Mouse (Mus musculus): ENCODE results near the gene Brd7.

The Brd7 gene

DNA sequence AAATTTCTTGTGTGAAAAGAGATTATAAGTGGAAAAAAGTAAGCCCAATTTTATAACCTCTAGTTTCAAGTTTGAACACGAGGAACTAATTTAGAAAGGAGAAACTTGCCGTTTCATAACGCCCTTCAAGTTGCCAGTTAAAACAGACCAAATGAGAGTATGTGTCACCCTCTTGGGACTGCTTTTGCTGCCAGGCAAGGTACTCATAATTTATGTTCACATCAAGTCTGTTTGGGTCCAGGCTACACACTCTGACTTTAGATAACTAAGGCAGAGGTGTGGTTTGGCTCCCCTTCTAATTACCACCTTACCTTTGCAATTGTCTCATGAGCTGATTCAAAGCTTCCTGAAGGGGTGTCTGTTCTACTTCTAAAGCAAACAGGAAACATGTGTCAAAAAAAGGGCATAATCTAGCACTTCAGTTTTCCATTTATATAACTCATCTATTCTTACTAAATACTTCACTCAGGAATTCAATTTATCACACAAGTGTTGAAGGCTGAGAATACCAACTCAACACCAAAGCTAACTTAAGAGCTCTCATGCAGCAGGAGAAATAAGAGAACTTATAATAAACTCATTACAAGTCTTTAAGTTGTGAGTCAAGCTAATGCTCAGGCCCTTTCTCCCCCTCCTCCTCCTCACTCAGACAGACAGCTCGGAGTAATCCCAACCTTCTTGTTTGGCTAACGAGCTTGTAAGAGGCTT lies 4.6 kb downstream of the Brd7 start:
- DNase-seq (ENCODE audit: low read depth), result no peak

DNA sequence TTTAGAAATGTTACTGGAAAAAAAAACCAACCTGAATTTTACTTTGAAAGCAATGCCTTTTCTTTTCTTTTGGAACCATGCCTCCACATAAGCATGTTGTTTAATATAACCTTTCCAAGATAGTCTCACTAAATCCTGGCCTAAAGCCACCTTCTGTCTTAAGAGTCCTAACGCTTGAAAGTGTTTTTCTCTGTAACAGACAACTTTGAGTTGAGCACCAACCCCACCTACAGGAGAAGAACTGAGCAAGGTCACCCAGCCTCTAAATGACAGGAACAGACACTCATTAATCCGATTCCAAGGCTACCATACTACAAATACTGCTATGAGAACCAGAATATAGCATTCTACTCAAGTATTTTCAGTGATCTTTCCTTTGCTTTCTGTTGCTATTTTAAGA lies 12.9 kb downstream of the Brd7 start:
- no peak for DNase-seq (ENCODE audit: low read depth)

DNA sequence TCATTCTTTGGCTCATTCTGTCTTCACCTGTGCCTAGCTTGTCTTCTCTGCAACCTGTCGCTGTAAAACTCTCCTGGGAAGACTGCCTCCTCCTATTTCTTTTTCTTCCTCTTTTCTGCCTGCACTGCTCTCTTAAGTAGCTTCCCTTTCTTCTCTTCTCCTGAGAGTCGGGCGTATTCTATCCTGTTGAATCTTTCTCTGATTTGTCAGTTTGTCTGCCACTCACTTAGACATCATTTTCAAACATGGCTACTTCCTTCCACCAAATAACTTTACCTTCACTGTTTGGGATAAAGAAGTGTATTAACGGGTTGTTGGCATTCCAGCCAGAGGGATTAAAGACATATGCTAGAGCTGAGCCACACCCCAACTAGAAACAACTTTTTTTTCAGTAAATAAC lies 20.0 kb downstream of the Brd7 start:
- no peak for DNase-seq (ENCODE audit: low read depth)

DNA sequence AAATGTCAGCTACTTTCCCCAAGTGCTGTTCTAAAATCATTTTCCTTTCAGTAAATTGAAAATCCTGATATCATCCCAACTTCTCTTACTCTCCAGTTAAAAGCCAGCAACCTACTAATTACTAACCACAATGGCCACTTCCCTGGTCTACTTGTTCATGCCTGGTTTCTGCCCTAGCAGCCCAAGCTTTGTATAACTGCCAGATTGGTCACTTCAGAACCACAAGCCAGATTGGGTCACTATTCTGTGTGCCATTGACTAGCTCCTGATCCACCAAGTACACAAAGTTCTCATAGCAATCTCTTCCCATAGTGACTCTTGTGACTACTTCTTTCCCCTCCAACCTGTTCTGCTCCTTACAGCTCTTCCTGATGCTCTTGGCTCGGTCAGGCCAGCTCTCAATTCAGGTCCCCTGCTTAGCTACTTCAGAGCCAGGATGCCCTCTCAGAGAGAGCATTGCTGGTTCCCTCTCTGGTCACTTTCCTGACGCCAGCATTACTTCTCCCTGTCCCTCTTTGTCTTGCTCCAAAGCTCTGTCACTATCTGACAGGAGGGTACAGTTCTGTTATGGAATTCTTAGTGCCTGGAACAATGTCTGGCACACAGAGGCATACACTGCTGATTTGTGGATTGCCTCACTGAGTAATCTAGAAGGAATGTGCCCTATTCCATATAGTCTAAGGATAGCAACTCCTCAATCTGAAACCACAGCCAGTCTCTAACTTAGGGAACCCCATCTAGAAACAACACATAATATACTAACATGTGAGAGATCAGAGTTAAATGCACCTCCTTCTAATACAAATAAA lies 21.9 kb downstream of the Brd7 start:
- DNase-seq (ENCODE audit: low read depth), result no peak

DNA sequence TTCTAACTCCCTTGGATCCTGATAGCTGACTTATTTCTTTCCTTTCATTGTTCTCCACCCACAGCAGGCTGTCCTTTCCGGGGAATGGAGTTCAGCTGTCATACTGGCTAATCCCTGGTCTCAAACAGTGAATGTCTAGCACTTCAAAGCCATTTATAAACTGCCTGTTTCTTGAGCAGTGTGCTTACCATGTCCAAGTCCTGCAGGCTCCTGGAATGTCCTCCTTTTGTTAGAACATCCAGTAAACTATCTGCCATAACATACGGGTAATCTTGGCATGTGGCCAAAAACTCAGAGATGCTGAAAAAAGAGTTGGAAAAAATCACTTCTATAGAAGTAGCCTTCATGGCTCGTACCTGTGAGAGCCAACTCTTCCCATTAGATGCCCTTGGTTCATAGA lies 22.8 kb downstream of the Brd7 start:
- no peak for DNase-seq (ENCODE audit: low read depth)

DNA sequence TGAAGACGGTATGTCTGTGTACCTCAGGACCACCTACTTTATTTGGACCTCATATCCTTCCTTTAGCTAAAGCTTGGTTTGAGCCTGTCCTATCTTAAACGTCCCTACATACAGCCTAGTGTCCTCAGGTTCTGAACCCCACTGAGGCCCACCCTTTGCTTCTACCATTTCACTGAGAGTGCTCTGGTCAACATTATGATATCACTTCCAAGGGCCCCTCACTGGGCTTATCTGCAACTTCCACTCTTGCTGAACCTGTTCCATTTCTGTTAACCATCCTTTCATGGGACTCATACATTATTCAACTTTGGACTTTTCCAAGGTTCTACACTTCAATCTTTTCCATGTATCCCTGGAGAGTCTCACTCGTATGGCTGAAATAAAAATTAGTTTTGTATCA lies 27.0 kb downstream of the Brd7 start:
- no peak for DNase-seq (ENCODE audit: low read depth)

DNA sequence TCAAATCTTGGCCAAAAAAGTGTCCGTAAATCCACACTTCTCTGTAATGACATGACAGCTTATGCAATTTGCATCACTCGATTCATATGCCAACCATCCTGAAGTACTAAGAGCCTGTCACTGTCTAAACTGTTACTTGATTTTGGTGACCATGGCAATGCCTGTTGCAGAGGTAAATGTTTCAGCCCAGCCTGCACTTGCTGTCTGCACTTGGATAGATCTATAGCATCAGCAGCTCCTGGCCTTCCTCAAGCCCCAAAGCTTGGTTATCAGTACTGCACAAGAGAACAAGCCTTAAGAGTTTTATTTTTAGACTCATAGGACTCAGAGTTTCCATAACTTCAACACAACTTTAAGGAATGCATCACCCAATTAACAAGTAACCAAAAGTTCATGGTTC lies 27.6 kb downstream of the Brd7 start:
- DNase-seq (ENCODE audit: low read depth), result no peak

DNA sequence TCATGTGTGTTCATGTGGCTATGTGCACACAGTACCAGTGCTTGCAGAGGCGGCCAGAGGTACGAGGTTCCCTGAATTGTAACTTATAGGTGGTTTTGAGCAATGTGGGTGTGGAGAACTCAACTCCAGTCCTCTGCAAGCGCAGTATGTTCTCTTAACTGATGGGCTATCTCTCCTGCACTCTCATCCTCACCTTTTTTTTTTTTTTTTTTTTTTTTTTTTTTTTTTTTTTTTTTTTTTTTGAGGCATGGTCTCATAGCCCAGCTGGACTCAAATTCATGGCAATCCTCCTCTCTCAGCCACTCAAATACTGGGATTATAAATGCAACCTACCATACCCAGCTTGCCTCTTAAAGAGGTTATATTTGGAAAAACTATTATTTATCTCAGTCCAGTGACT lies 31.2 kb downstream of the Brd7 start:
- no peak for DNase-seq (ENCODE audit: low read depth)

DNA sequence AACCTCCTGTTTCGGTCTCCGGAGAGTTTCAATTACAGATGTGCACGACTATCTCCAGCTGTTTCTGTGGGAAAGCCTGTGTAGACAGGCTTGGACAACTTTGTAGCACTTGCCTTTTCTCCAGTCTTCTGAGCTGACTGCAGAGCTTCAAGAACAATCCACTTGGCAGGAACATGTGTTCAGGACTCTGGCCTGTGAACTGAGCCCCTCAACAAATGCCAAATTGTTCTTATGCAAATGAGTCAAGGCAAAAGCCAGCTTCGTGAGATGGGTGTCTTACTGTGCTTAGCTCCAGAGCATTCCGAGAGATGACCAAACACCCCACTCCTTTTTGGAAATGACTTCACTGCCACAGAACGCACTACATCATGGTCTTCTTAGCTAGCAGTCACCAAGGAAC lies 33.3 kb downstream of the Brd7 start:
- no peak for DNase-seq (ENCODE audit: low read depth)

DNA sequence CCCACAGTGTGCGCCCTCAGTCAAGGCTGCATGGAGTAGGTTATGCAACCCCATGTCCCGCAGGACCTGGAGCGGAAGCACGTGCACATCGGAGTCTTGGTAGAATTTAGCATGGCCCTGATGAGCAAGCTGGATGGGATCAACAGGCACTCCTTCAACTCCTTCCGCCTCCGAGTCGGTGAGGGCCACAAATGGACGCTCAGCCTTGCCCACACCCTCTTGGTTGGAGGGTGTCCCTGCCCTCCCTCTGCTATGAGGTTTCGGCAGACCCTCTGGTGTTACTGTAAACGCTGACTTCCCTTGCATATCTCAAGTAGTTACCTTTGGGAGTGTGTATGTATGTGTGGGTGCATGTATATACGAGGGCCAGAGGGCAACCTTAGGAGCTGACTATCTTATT lies 35.7 kb downstream of the Brd7 start:
- no peak for DNase-seq (ENCODE audit: low read depth)

DNA sequence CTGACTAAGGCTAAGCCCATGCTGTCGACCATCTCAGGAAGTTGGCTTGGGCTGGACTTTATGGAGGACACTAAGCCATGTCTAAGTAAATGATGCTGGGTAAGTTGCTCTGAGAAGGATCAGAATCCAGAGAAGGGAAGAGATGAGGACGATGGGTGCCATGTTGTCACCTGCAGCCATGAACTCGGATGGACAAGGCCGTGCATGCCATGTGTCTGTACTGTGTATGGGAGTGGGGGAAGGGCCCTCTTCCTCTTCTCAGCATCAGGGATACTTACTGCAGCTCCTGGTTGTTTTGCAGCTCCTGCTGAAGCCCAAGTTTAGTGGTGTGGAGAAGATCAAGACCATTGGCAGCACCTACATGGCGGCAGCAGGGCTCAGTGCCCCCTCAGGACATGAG lies 36.2 kb downstream of the Brd7 start:
- DNase-seq (ENCODE audit: low read depth), result no peak

DNA sequence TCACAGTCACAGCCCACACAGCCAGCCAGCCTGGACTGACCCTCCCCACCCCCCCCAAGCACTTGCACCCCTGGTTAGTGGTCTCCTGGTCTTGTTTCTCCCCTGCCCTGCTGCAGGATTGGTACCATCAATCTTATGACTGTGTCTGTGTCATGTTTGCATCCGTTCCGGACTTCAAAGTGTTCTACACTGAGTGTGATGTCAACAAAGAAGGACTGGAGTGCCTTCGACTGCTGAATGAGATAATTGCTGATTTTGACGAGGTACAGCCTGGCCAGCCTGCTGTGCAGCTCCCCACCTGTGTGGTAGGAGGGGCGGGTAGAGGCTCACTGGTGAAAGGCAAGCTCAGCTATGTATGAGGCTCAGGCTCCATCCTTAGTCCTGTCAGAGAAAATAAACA lies 36.7 kb downstream of the Brd7 start:
- DNase-seq (ENCODE audit: low read depth), result no peak

DNA sequence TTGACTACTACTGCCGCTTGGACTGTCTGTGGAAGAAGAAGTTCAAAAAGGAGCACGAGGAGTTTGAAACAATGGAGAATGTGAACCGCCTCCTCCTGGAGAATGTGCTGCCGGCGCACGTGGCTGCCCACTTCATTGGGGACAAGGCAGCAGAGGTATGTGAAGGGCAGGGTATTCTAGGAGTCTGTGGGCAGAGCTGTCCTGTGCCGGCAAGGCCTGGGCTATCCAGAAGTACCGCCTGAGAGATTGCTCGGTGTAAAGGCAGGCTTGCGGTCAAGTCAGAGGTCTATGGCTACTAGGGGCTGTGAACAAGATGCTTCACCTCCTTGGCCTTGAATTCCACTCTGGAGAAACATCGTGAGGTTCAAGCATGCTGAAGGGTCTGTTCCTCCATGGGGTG lies 37.2 kb downstream of the Brd7 start:
- no peak for DNase-seq (ENCODE audit: low read depth)

DNA sequence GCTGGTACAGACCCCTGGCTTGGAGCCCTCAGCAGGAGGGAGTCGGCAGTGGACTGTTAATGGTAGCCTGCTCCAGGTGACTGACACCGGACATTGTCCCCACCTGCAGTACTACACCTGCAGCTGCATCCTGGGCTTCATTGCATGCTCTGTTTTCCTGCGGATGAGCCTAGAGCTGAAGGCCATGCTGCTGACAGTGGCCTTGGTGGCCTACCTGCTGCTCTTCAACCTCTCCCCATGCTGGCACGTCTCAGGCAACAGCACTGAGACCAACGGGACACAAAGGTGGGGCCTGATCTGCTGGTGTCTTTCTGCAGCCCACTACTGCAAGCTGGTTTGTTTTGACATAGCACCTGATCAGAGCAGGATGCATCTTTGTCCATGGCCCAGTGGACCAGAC lies 38.5 kb downstream of the Brd7 start:
- DNase-seq (ENCODE audit: low read depth), result no peak

DNA sequence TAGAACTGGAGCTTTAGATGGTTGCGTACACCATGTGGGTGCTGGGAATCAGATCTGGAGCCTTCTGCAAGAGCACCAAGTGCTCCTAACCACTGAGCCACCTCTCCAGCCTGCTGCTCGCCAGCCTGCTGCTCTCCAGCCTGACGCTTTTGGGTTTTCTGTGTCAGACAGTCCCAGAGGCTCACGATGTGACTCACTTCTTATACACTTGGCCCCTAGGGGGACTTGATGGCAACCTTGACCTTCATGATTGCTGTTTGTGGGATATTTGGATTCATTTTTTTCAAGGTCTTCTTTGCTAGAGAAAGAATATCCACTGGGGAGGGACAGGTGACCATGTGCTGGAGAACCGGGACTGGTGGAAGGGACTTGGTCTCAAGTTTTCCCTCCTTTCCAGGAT lies 40.6 kb downstream of the Brd7 start:
- DNase-seq (ENCODE audit: low read depth), result no peak

DNA sequence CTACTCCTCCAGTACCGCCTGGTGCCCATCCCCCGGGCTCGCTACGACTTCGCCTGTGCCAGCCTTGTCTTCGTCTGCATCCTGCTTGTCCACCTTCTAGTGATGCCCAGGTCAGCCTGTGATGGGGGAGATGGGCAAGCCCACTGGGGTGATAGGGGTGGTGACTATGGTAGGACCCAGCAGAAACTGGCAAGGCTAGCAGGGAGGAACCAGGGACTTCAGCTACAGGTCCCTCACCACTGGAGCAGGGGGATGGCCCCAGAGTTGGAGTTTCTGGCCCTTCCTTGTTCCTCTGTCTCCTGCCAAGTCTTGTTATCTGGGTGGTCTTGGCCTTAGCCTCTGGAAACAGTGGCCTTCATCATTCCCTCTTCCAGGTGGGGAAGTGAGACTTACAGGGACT lies 41.9 kb downstream of the Brd7 start:
- DNase-seq (ENCODE audit: low read depth), result no peak

DNA sequence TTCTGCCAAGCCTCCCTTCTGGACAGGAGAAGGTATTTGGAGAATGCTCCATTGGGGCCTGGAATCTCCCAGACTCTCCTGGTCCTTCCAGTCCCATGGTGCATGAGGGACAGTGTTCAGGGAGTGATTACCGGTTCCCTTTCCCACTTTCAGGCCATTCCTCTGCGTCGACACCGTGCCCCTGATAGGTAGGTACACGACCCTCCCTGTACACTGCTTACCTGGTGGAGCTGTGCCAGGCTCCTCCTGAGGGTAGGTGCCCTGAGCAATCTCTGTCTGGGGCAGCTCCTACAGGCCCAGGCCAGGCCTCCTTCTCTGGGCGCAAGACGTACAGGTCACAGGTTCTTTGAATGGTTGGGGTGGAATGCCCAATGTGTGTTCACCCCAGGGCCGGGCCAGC lies 43.8 kb downstream of the Brd7 start:
- DNase-seq (ENCODE audit: low read depth), result no peak

DNA sequence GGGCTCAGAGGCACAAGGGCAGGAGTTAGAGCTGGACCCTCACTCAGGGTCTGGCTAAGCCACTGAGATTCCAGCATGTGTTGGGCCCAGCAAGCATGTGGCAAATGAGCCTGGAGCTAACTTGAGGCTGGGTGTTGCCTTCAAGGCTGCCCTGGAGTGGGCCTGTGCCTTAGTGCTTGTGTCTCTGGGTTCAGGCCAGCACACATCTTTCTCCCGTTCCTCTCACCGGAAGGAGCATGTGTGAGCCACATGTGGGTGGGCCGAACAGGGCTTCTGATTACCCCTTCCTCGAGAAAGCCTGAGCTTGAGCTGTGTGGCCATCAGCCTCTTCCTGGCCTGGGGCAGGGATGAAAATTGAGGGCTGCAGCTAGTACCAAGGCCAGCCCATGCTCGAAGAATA lies 44.7 kb downstream of the Brd7 start:
- no peak for DNase-seq (ENCODE audit: low read depth)

DNA sequence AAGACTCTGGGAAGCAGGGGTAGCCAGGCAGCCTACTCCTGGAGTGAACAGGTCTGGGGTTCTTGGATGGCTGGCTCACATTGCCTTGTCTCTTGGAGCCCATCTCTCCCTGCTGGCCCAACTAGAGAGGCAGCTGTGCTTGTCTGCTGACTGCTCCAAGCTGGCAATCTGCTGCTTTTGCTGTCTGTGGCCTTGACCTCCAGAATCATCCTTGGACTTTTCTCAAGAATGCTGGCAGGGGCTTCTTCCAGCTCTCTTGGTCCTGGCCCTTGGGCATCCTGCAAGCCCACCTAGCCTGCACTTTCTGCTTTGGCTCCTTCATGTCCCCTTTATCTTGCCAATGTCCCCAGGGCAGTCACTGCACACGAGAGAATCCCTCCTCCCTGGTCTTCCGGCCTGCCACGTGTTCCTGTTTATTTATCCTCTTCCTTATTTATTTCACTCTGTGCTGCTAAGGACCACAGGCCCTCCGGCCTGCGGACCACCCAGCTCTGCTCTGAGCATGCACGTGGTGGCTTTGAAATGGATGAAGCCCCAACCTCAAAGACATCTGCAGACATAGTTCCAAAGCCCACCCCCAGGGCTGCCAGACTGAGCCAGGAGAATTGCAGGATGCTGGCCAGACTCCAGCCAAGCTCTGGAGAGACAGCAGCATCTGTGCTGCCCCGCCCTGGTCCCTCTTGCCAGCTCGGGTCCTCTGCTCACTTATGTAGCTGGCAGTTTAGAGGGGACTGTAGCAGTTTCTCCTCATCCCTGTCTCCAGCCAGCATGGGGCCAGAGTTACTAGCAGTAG lies 45.7 kb downstream of the Brd7 start:
- DNase-seq (ENCODE audit: low read depth), result no peak

DNA sequence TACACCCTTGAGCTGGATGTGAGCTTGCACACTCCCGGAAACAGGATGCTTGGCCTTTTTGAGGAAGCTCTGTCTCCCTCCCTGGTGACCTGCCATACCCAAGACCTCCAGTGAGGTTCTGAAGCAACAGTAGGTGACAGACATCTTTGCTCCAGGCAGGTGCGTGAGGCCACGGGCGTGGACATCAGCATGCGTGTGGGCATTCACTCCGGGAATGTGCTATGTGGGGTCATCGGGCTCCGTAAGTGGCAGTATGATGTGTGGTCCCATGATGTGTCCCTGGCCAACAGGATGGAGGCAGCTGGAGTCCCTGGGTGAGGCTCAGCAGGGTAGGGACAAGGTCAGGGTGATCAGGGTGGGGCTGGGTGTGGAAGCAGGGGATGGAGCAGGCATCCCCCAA lies 46.7 kb downstream of the Brd7 start:
- DNase-seq (ENCODE audit: low read depth), result no peak

DNA sequence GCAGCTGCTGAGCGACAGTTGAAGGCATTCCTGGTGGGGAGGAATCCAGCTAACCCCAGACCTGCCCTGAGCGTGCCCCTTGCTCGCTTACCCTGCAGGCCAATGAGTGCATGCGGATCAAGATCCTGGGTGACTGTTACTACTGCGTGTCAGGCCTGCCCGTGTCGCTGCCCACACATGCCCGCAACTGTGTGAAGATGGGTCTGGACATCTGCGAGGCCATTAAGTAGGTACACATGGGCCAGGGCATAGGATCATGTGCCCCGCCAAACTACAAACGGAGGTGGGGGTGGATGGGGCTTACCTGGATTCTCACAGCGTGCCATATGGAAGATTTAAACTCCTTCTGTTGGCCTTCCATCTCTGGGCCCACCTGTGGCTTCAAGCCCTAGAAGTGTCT lies 48.0 kb downstream of the Brd7 start:
- DNase-seq (ENCODE audit: low read depth), result no peak

DNA sequence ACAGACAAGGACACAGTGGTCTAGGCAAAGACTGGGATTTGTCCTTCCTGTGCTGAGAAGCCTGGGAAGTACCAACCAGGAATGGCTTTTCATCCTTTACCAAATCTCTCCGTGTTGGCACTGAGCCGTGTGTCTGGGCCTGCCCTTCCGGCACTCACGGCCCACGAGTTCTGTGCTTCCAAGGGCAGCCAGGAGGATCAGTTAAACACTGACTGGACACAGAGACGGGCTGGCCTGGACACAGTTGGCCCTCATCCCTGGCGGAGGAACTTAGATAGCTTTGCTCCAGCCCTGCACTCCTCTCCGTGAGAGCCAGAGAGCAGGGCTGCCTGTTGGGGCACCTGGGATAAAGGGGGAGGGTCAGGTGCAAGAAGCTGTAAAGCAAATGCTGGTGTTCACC lies 49.0 kb downstream of the Brd7 start:
- DNase-seq (ENCODE audit: low read depth), result no peak

DNA sequence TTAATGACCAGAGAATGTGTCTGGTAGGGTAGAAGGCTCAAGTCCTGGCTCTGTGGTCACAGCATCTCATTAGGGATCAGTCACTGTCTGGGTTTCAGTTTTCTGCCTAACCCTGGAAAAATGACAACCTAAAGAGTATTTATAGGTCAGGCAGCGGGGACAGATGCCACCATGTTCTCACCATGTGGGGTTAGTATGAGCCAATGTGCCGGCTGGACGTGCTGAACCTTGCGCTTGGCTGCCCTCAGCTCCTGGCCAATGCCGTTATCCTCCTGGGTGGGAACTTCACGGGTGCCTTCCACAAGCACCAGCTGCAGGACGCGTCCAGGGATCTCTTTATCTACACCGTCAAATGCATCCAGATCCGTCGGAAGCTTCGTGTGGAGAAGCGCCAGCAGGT lies 51.7 kb downstream of the Brd7 start:
- no peak for DNase-seq (ENCODE audit: low read depth)
